Mouse (Mus musculus): ENCODE results near the gene Bglap2. TPM values are rescaled to one million over a fixed set of nuclear protein-coding genes. Genes with fewer than 3 reads are reported as not detected.
A peak's percentile ranks its signal among the peaks of the same experiment; 100 is the strongest.

The Bglap2 gene
- polyA plus RNA-seq, 1 experiment from 2014 or later = not detected

DNA sequence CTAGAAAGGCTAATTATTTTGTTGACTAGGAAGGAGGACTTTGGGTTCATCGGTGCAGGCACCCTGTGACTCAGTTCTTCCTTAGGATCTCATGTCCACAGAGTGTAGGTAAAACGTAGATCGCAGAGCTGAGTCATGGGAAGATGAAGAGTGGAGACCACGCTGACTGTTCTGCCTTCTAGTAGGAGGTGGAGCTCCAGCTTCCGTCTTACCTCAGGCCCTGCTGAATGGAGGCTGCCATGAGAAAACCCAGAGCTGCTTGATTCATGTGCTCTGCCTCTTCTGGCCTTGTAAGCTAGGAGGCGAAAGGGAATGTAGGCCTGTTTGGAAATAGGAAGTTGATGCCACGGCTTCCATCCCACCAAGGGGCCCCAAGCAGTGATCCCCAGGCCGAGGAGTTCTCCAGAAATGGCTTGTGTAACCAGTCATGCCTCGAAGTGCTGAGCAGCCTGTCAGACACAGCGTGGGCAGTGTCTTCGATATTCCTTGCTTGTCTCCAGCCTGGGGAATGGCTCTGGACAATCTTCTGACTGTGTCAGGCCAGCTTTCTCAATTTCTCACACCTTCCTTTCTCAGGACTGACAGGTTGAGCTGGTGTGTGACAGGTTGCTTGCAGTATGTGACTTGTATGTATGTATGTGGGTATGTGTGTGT is 41.0 kb downstream of the Bglap2 start:
- WGBS = 93% methylated on average over 11 of the region's 11 CpGs
- ATAC-seq (ENCODE audit: low FRiP score) (no peak), DNase-seq (ENCODE audit: low spot score, missing footprints) (no peak)
- no peak overlapping the region for H3K27ac ChIP-seq (ENCODE audit: low read depth, low read length)
- peak overlapping the region; percentile 71; the same call in 1 of the 2 replicates for H3K4me2 ChIP-seq
- H3K36me3 ChIP-seq (ENCODE audit: control insufficient read depth, insufficient read depth, low read length) = peaks cover 4% of the 10 kb centered on the region
- peaks cover 10% of the 10 kb centered on the region for H3K4me1 ChIP-seq (ENCODE audit: control insufficient read depth, insufficient read depth, low read length)
- H3K9ac ChIP-seq (ENCODE audit: low read length) = no peak overlapping the region
- no peaks in the 10 kb centered on the region for H3K9me3 ChIP-seq (ENCODE audit: control insufficient read depth, low read length)
- H3K4me3 ChIP-seq (ENCODE audit: low read depth, low read length) = no peak overlapping the region
- no peaks in the 10 kb centered on the region for H3K27me3 ChIP-seq (ENCODE audit: control insufficient read depth, insufficient read depth, low read length)

DNA sequence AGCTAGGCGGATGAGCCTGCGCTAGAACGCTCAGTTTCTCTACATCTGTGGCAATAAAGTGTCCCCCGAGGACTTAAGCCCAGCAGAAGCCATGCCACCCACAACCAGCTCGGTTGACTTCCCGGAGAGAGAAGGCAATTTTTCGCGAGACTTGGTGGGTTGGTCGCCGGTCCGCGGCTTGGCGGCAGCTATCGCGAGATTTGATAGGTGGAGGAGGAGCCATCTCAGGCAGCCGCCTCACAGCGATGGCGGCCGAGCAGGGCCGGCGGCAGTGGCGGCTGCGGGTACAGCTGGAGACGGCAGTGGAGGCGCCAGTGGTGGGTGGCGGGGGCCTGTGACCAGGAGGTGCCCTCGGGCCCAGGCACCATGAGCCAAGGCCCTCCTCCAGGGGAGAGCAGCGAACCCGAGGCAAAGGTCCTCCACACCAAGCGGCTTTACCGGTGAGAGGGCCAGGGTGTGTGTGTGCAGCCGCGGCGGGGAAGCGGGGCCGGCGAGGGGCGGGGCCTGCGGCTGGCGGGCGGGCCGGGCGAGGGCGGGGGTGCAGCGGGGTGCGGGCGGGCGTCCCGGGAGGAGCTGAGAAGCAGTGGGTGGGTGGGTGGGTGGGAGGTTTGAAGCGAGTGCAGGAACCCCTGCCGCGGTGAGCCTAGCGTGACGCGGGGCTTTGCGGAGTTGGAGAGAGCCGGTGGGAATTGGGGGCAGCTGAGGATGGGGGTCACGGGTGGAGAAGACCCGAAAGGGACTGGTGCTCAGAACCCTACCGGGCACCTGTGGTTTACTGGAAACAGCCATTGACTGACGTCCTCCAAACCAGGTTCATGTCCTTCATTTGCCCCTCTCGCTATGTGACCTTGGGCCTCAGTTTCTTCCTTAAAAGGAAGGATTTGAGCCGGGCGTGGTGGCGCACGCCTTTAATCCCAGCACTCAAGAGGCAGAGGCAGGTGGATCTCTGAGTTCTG is 42.2 kb downstream of the Bglap2 start, which contains the start of the genes Tmem79 and Smg5:
Gene Tmem79 (minus strand): TSS at position 91 of the 956 bp plus-strand sequence.
Gene Smg5 (plus strand): TSS at position 203 of the 956 bp plus-strand sequence.
- H3K36me3 ChIP-seq (ENCODE audit: control insufficient read depth, insufficient read depth, low read length) = no peaks in the 10 kb centered on the region
- H3K9me3 ChIP-seq (ENCODE audit: control insufficient read depth, low read length) = no peaks in the 10 kb centered on the region
- peak within 1 kb of the TSS; percentile 97 for H3K9ac ChIP-seq (ENCODE audit: low read length)
- peak within 1 kb of the TSS; percentile 86 for H3K27ac ChIP-seq (ENCODE audit: low read depth, low read length)
- peaks cover 10% of the 10 kb centered on the region for H3K4me1 ChIP-seq (ENCODE audit: control insufficient read depth, insufficient read depth, low read length)
- ATAC-seq (ENCODE audit: low FRiP score) (peak; percentile 95), DNase-seq (ENCODE audit: low spot score, missing footprints) (peak; percentile 99)
- peak within 1 kb of the TSS; percentile 71 for H3K4me2 ChIP-seq
- 3% methylated on average over 53 of the region's 66 CpGs for WGBS
- no peaks in the 10 kb centered on the region for H3K27me3 ChIP-seq (ENCODE audit: control insufficient read depth, insufficient read depth, low read length)
- H3K4me3 ChIP-seq (ENCODE audit: low read depth, low read length) = peak within 1 kb of the TSS; percentile 84

DNA sequence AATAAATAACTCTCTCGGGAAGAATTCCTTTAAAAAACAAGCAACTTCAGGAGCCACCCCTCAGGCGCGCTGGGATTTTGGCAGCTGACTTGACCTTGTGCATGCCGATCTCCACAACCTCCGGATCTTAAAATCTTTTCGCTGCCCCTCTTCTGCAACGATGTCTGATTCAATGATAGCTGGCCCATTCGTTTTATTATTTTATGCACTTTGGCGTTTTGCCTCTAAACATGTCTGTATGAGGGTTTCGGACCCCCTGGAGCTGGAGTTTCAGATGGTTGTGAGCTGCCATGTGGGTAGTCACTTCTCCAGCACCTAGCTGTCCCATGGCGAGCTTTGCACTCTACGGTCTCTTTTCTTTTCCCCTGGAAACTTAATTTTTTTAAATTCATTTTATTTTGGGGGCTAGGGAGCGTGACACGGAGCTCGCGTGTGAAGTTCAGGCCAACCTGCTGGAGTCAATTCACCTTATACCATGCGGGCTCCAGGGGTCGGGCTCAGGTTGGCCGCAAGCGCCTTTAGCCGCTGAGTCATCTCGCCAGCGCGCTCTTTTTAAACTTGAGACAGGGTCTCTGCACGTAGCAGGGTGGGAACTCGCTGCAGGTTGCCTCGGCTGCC is 43.0 kb downstream of the Bglap2 start:
- ATAC-seq (ENCODE audit: low FRiP score) (peak; percentile 61), DNase-seq (ENCODE audit: low spot score, missing footprints) (peak; percentile 87)
- Histone ChIP-seq H3K4me3 (ENCODE audit: low read depth, low read length) (peak overlapping the region; percentile 84), H3K9ac (ENCODE audit: low read length) (peak overlapping the region; percentile 97), H3K36me3 (ENCODE audit: control insufficient read depth, insufficient read depth, low read length) (no peaks in the 10 kb centered on the region), H3K4me1 (ENCODE audit: control insufficient read depth, insufficient read depth, low read length) (peaks cover 10% of the 10 kb centered on the region), H3K9me3 (ENCODE audit: control insufficient read depth, low read length) (no peaks in the 10 kb centered on the region), H3K27me3 (ENCODE audit: control insufficient read depth, insufficient read depth, low read length) (no peaks in the 10 kb centered on the region), H3K4me2 (peak overlapping the region; percentile 71), H3K27ac (ENCODE audit: low read depth, low read length) (peak overlapping the region; percentile 86)
- WGBS = 1% methylated on average over 27 of the region's 27 CpGs

DNA sequence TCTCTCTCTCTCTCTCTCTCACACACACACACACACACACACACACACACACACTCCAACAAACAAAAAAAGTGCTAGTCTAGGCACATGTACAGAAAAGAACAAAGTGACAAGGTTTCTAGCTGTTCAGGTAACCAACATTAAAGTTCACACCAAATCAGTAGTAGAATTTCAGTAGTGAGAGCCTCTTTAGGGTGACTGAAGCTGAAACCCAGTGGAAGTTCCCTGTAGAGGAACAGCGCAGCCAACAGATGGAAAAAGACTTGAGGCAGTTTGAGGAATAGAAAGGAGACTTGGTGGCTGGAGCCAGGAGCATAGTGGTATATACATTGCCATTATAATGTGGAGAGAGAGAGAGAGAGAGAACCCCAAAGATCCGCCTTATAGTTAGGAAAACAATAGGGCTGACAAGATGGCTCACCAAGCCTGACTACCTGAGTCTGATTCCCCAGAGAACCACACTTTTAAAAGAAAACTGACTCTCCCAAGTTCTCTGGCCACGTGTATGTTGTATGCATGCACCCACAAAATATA is 43.5 kb downstream of the Bglap2 start:
- WGBS = 38% methylated on average over 3 of the region's 3 CpGs
- H3K36me3 ChIP-seq (ENCODE audit: control insufficient read depth, insufficient read depth, low read length) = no peaks in the 10 kb centered on the region
- peaks cover 10% of the 10 kb centered on the region for H3K4me1 ChIP-seq (ENCODE audit: control insufficient read depth, insufficient read depth, low read length)
- H3K27me3 ChIP-seq (ENCODE audit: control insufficient read depth, insufficient read depth, low read length) = no peaks in the 10 kb centered on the region
- ATAC-seq (ENCODE audit: low FRiP score) = no peak
- H3K4me3 ChIP-seq (ENCODE audit: low read depth, low read length) = peak overlapping the region; percentile 84
- H3K9ac ChIP-seq (ENCODE audit: low read length) = peak overlapping the region; percentile 97
- no peak overlapping the region for H3K27ac ChIP-seq (ENCODE audit: low read depth, low read length)
- H3K4me2 ChIP-seq = peak overlapping the region; percentile 71
- H3K9me3 ChIP-seq (ENCODE audit: control insufficient read depth, low read length) = no peaks in the 10 kb centered on the region
- DNase-seq (ENCODE audit: low spot score, missing footprints) = no peak

DNA sequence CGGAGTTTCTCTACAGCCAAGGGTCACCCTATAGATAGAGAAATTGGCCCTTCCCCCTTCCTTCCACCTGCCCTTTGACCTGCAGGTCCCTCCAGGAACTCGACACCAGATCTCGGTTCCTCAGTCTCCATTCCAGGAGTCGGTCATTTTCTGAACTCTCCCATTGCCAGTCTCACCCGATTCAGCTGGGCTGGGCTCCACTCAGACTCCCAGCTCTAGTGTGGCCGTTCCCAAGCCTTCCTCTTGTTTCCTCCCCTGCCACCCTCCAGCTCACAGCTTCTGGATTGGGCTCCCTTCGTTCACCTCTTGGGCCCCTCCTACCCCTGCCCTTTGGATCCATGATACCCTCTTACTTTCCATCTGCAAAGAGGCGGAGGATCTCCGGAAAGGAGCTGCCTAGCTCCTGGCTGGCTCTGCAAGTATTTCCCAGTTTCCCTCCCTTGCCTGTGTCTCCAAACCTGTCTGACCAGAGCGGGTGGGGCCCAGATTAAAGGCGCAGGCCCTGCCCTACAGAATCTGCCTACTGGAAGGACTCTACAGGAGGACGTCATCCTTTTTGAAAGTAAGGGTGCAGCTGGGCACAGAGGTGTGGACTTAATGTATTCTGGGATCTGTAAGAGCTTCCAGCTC is 44.4 kb downstream of the Bglap2 start:
- Histone ChIP-seq H3K4me2 (no peak overlapping the region), H3K9me3 (ENCODE audit: control insufficient read depth, low read length) (no peaks in the 10 kb centered on the region), H3K4me3 (ENCODE audit: low read depth, low read length) (no peak overlapping the region), H3K27ac (ENCODE audit: low read depth, low read length) (no peak overlapping the region), H3K27me3 (ENCODE audit: control insufficient read depth, insufficient read depth, low read length) (no peaks in the 10 kb centered on the region), H3K36me3 (ENCODE audit: control insufficient read depth, insufficient read depth, low read length) (no peaks in the 10 kb centered on the region; the same call in 1 of the 2 replicates), H3K4me1 (ENCODE audit: control insufficient read depth, insufficient read depth, low read length) (peaks cover 10% of the 10 kb centered on the region), H3K9ac (ENCODE audit: low read length) (no peak overlapping the region)
- WGBS = 61% methylated on average over 12 of the region's 12 CpGs
- DNase-seq (ENCODE audit: low spot score, missing footprints) (no peak), ATAC-seq (ENCODE audit: low FRiP score) (no peak)

DNA sequence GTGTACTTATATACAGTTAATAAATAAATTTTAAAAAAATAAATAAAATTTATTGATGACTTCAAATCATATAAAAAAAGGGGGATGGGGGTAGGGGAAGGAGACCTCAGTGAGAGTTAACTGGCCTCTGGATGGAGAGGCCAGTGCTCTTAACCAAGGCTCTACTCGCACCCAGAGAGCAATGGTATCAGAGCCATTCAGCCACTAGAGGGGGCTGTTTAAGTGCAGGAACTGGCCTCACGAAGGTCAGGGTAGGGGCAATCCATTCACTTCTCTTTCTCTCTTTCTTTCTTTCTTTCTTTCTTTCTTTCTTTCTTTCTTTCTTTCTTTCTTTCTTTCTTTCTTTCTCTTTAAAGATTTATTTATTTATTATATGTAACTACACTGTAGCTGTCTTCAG is 47.2 kb downstream of the Bglap2 start:
- H3K4me3 ChIP-seq (ENCODE audit: low read depth, low read length) = no peak overlapping the region
- 25% methylated on average over 2 of the region's 2 CpGs for WGBS
- H3K27ac ChIP-seq (ENCODE audit: low read depth, low read length) = no peak overlapping the region
- no peak overlapping the region for H3K9ac ChIP-seq (ENCODE audit: low read length)
- H3K36me3 ChIP-seq (ENCODE audit: control insufficient read depth, insufficient read depth, low read length) = no peaks in the 10 kb centered on the region; the same call in 1 of the 2 replicates
- DNase-seq (ENCODE audit: low spot score, missing footprints) (no peak), ATAC-seq (ENCODE audit: low FRiP score) (no peak)
- no peaks in the 10 kb centered on the region for H3K9me3 ChIP-seq (ENCODE audit: control insufficient read depth, low read length)
- peaks cover 4% of the 10 kb centered on the region for H3K4me1 ChIP-seq (ENCODE audit: control insufficient read depth, insufficient read depth, low read length)
- no peak overlapping the region for H3K4me2 ChIP-seq
- no peaks in the 10 kb centered on the region for H3K27me3 ChIP-seq (ENCODE audit: control insufficient read depth, insufficient read depth, low read length)

DNA sequence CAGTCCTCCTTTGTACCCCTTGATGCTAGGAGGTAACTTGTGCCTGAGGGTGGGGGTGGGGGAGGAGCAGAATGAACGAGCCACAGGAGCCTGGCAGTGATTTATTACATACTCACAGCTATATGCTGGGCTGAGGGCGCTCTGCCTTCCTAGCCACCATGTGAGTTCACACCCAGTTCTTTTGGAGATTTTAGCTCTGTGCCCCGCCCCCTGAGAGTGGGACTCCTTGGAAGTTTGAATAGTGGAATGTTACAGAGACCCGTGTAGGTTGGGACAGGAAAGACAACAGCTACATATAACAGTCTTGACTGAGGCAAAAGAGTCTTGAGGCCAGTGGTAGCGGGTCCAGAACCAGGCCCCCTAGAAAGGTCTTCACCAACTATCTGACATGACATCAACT is 49.5 kb downstream of the Bglap2 start:
- Histone ChIP-seq H3K9ac (ENCODE audit: low read length) (no peak overlapping the region), H3K27ac (ENCODE audit: low read depth, low read length) (no peak overlapping the region), H3K4me2 (no peak overlapping the region), H3K27me3 (ENCODE audit: control insufficient read depth, insufficient read depth, low read length) (no peaks in the 10 kb centered on the region), H3K36me3 (ENCODE audit: control insufficient read depth, insufficient read depth, low read length) (no peaks in the 10 kb centered on the region; the same call in 1 of the 2 replicates), H3K9me3 (ENCODE audit: control insufficient read depth, low read length) (no peaks in the 10 kb centered on the region), H3K4me3 (ENCODE audit: low read depth, low read length) (no peak overlapping the region), H3K4me1 (ENCODE audit: control insufficient read depth, insufficient read depth, low read length) (peaks cover 7% of the 10 kb centered on the region)
- no peak for ATAC-seq (ENCODE audit: low FRiP score)
- 88% methylated on average over 5 of the region's 5 CpGs for WGBS
- DNase-seq (ENCODE audit: low spot score, missing footprints) = no peak
